Mouse (Mus musculus): ENCODE data around the gene Ttc28. TPM values are rescaled to one million over a fixed set of nuclear protein-coding genes. Genes with fewer than 3 reads are reported as not detected.

Gene Ttc28
- total and polyA plus RNA-seq, 3 experiments, result 1.1 to 1.8 TPM; not detected in 1

DNA sequence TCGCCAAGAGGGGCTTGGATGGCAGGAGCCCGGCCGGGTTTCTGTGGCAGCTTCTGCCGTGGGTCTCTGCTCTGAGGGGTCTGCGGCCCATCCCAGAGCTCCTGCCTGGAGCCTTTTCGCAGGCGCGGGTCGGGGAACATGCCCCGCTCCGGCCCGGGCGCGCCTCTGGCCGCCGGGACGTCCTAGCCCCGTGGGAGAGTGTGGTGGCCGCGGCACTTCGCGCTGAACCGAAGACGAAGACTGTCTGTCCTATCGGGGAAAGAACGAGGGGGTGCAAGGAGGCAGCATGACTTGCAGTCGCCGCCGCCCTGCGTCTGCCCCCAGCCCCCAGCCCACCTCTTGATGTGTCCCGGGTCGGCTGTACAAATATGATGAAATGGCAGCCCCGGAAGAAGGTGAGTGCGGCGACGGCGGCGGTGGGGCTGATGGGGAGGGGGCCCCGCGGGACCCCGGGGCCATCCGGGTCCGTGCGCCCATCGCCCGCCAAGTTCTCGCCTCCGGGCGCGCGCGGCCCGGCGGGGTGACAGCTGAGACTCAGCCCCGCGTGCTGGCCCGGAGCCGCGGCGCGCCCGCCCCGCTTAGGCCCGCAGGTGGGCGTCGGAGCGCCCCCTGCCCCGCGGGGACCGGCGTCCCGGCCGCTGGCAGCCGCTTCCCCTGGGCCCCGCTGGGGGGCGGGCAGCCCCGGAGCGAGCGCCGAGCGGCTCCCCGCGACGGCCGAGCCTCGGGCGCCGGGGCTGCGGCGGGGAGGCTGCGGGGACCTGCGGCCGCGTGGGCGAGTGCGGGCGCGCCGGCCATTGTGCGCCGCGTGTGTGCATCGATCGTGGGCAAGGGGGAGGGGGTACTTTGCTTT lies 99.6 kb downstream of the Ttc28 start:
- no peak for DNase-seq (ENCODE audit: low read depth, low spot score)
- no peak overlapping the region for H3K27ac ChIP-seq (ENCODE audit: control insufficient read depth, low read depth, low read length)
- no peak for TF ChIP-seq MAZ (IDR thresholded peaks at IDR 0.05; ENCODE audit: low read depth, low read length)
- TF ChIP-seq BHLHE40 (IDR thresholded peaks at IDR 0.05; ENCODE audit: borderline replicate concordance, low read depth, low read length), result no peak
- no peak for TF ChIP-seq USF2 (IDR thresholded peaks at IDR 0.05; ENCODE audit: borderline replicate concordance in 1 of 2, insufficient read depth in 1 of 2, low read depth in 1 of 2, low read length in 2 of 2)
- TF ChIP-seq ZMIZ1 (IDR thresholded peaks at IDR 0.05; ENCODE audit: low read depth, low read length), result no peak
- TF ChIP-seq JUND (IDR thresholded peaks at IDR 0.05; ENCODE audit: low read depth, low read length), result no peak
- TF ChIP-seq GABPA (IDR thresholded peaks at IDR 0.05; ENCODE audit: low read depth, low read length), result no peak
- no peak for TF ChIP-seq UBTF (IDR thresholded peaks at IDR 0.05; ENCODE audit: borderline replicate concordance, insufficient read depth, low read depth, low read length)
- no peak for TF ChIP-seq POLR2A (IDR thresholded peaks at IDR 0.05; ENCODE audit: control insufficient read depth in 1 of 2, insufficient read depth in 1 of 2, low read depth in 1 of 2, low read length in 2 of 2, poor library complexity in 1 of 2)
- no peak for TF ChIP-seq SIN3A (IDR thresholded peaks at IDR 0.05; ENCODE audit: low read length)
- TF ChIP-seq CHD2 (IDR thresholded peaks at IDR 0.05; ENCODE audit: low read length), result no peak
- TF ChIP-seq GATA1 (IDR thresholded peaks at IDR 0.05; ENCODE audit: low read depth, low read length), result no peak
- no peak for TF ChIP-seq EP300 (IDR thresholded peaks at IDR 0.05; ENCODE audit: low read depth in 1 of 2, low read length in 2 of 2)
- TF ChIP-seq ZC3H11A (IDR thresholded peaks at IDR 0.05; ENCODE audit: low read depth, low read length), result no peak

DNA sequence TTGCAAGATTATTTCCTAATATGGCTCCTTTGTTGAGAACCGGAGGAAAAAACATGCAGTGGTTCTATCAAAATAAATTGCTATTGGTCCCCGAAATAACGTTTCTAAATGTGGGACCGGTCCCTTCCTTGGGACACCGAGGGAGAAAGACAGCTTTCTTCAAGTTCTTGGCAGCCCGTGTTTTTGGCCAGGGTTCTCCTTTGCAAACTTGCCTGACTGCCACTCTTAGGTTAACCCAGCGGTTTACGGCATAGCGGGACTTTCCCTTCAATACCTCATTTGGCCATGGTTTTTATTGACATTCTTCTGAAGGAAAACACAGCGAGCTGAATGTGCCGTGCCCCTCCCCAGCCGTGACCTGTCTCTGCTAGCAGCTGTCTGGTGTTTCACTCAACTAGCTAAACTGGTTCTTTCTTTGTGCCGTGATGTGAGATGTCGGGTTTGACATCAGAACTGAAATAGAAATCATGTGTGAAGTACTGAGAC lies 100.3 kb downstream of the Ttc28 start:
- TF ChIP-seq MYC (IDR thresholded peaks at IDR 0.05; ENCODE audit: low read depth, low read length), result no peak
- TF ChIP-seq TAL1 (IDR thresholded peaks at IDR 0.05; ENCODE audit: low read length), result no peak
- TF ChIP-seq KAT2A (conservative IDR thresholded peaks at IDR 0.05; ENCODE audit: low read depth, low read length), result no peak
- no peak for TF ChIP-seq USF1 (IDR thresholded peaks at IDR 0.05; ENCODE audit: low read depth, low read length)
- TF ChIP-seq SMC3 (IDR thresholded peaks at IDR 0.05; ENCODE audit: low read depth, low read length), result no peak
- TF ChIP-seq GABPA (IDR thresholded peaks at IDR 0.05; ENCODE audit: low read depth, low read length), result no peak
- no peak for TF ChIP-seq ZC3H11A (IDR thresholded peaks at IDR 0.05; ENCODE audit: low read depth, low read length)
- no peak for TF ChIP-seq NRF1 (IDR thresholded peaks at IDR 0.05; ENCODE audit: insufficient read depth, low read depth, low read length, poor library complexity, severe bottlenecking)
- TF ChIP-seq HCFC1 (IDR thresholded peaks at IDR 0.05; ENCODE audit: low read depth, low read length), result no peak
- Histone ChIP-seq H3K9me3 (replicated peaks; ENCODE audit: insufficient read depth, low read length) (no peaks in the 10 kb centered on the region), H3K36me3 (ENCODE audit: control insufficient read depth in 1 of 2, insufficient read depth in 2 of 2, low read length in 2 of 2) (no peaks in the 10 kb centered on the region), H3K79me2 (ENCODE audit: control insufficient read depth, insufficient read depth, low read length, poor library complexity) (no peaks in the 10 kb centered on the region), H3K27me3 (ENCODE audit: control insufficient read depth in 1 of 2, insufficient read depth in 2 of 2, low read length in 2 of 2) (no peaks in the 10 kb centered on the region), H3K4me1 (ENCODE audit: control insufficient read depth in 1 of 2, insufficient read depth in 2 of 2, low read length in 2 of 2) (no peaks in the 10 kb centered on the region), H3K4me3 (ENCODE audit: control insufficient read depth in 1 of 2, insufficient read depth in 1 of 2, low read depth in 2 of 2, low read length in 2 of 2) (no peak overlapping the region), H3K9ac (ENCODE audit: control insufficient read depth, low read depth, low read length, poor library complexity, severe bottlenecking) (no peak overlapping the region), H3K27ac (ENCODE audit: control insufficient read depth, low read depth, low read length) (no peak overlapping the region)
- no peak for DNase-seq (ENCODE audit: low read depth, low spot score)

More for the DNA sequence above, 99.6 kb downstream of the Ttc28 start:
- Histone ChIP-seq H3K9me3 (replicated peaks; ENCODE audit: insufficient read depth, low read length) (no peaks in the 10 kb centered on the region), H3K4me1 (ENCODE audit: control insufficient read depth in 1 of 2, insufficient read depth in 2 of 2, low read length in 2 of 2) (no peaks in the 10 kb centered on the region), H3K9ac (ENCODE audit: control insufficient read depth, low read depth, low read length, poor library complexity, severe bottlenecking) (no peak overlapping the region), H3K79me2 (ENCODE audit: control insufficient read depth, insufficient read depth, low read length, poor library complexity) (no peaks in the 10 kb centered on the region), H3K27me3 (ENCODE audit: control insufficient read depth in 1 of 2, insufficient read depth in 2 of 2, low read length in 2 of 2) (no peaks in the 10 kb centered on the region), H3K36me3 (ENCODE audit: control insufficient read depth in 1 of 2, insufficient read depth in 2 of 2, low read length in 2 of 2) (no peaks in the 10 kb centered on the region), H3K4me3 (ENCODE audit: control insufficient read depth in 1 of 2, insufficient read depth in 1 of 2, low read depth in 2 of 2, low read length in 2 of 2) (no peak overlapping the region)

All from MEL (cell line).